In genomic region chr6:38642593-38642992, GRCm38 (mm10) we compare ENCODE assay signal across 19 mouse cellular contexts. TPM values are rescaled to one million over a fixed set of nuclear protein-coding genes. Genes with fewer than 3 reads are reported as not detected.
DNase-seq lines count a peak whose midpoint lies in the region; ATAC-seq and TF ChIP-seq lines count a peak whose summit lies in the region.
"Had no signal": no experiment of that assay in that cellular context is flagged by ENCODE, and none has a peak within 500 bp of the region (broad histone marks: within the 10 kb centered on the region; RNA-seq: fewer than 3 reads in every experiment).

No protein-coding gene starts in this region.

- H3K4me3 ChIP-seq in embryonic facial prominence, embryonic 12.5 days, result no peak overlapping the region
- no peak overlapping the region for H3K4me3 ChIP-seq in embryonic facial prominence, embryonic 10.5 days
- no peak overlapping the region for H3K4me3 ChIP-seq in kidney, postnatal 0 days (replicated peaks; ENCODE audit: low read depth, low read length)
- H3K4me3 ChIP-seq in stomach, embryonic 16.5 days (replicated peaks; ENCODE audit: low read length), result no peak overlapping the region
- H3K4me3 ChIP-seq in layer of hippocampus, adult 2 months, result no peak overlapping the region
- H3K4me3 ChIP-seq: forebrain, embryonic 13.5 days; liver, embryonic 15.5 days; neural tube, embryonic 12.5 days had no signal

- peaks cover 38% of the 10 kb centered on the region for H3K27me3 ChIP-seq in embryonic facial prominence, embryonic 12.5 days
- H3K27me3 ChIP-seq in embryonic facial prominence, embryonic 10.5 days (replicated peaks; ENCODE audit: low read depth, poor library complexity, severe bottlenecking), result peaks cover 52% of the 10 kb centered on the region
- peaks cover 20% of the 10 kb centered on the region for H3K27me3 ChIP-seq in kidney, postnatal 0 days (ENCODE audit: insufficient read depth, low read length)
- peaks cover 41% of the 10 kb centered on the region for H3K27me3 ChIP-seq in stomach, embryonic 16.5 days (ENCODE audit: control insufficient read depth, insufficient read depth, low read length)
- H3K27me3 ChIP-seq: CH12.LX had no signal

- H3K4me1 ChIP-seq in embryonic facial prominence, embryonic 12.5 days, result no peaks in the 10 kb centered on the region
- no peaks in the 10 kb centered on the region for H3K4me1 ChIP-seq in embryonic facial prominence, embryonic 10.5 days
- H3K4me1 ChIP-seq in kidney, postnatal 0 days (replicated peaks; ENCODE audit: insufficient read depth, low read length), result no peaks in the 10 kb centered on the region
- H3K4me1 ChIP-seq in stomach, embryonic 16.5 days (ENCODE audit: control insufficient read depth, insufficient read depth, low read length), result no peaks in the 10 kb centered on the region; the same call in 1 of the 2 replicates
- H3K4me1 ChIP-seq: liver, embryonic 15.5 days; neural tube, embryonic 12.5 days had no signal

- no peak overlapping the region for H3K27ac ChIP-seq in embryonic facial prominence, embryonic 12.5 days
- H3K27ac ChIP-seq in embryonic facial prominence, embryonic 10.5 days (replicated peaks), result no peak overlapping the region
- no peak overlapping the region for H3K27ac ChIP-seq in kidney, postnatal 0 days
- H3K27ac ChIP-seq in stomach, embryonic 16.5 days (ENCODE audit: low read length), result no peak overlapping the region
- H3K27ac ChIP-seq in layer of hippocampus, adult 2 months, result no peak overlapping the region
- H3K27ac ChIP-seq: forebrain, embryonic 13.5 days; liver, embryonic 15.5 days; neural tube, embryonic 12.5 days had no signal

- no peaks in the 10 kb centered on the region for H3K9me3 ChIP-seq in embryonic facial prominence, embryonic 12.5 days
- H3K9me3 ChIP-seq in embryonic facial prominence, embryonic 10.5 days, result no peaks in the 10 kb centered on the region
- no peaks in the 10 kb centered on the region for H3K9me3 ChIP-seq in kidney, postnatal 0 days (replicated peaks; ENCODE audit: low read length)
- H3K9me3 ChIP-seq in stomach, embryonic 16.5 days (replicated peaks; ENCODE audit: control insufficient read depth, low read length), result no peaks in the 10 kb centered on the region
- H3K9me3 ChIP-seq: forebrain, embryonic 13.5 days; liver, embryonic 15.5 days; neural tube, embryonic 12.5 days had no signal

- TF ChIP-seq CTCF in kidney, postnatal 0 days (IDR thresholded peaks at IDR 0.05; ENCODE audit: low read depth), result no peak
- TF ChIP-seq CTCF in layer of hippocampus, adult 2 months (conservative IDR thresholded peaks at IDR 0.05), result no peak

- 75% methylated on average over 5 of the region's 5 CpGs for WGBS in embryonic facial prominence, embryonic 12.5 days
- WGBS in embryonic facial prominence, embryonic 10.5 days, result 83% methylated on average over 5 of the region's 5 CpGs
- WGBS in kidney, postnatal 0 days, result 53% methylated on average over 5 of the region's 5 CpGs
- 57% methylated on average over 5 of the region's 5 CpGs for WGBS in stomach, embryonic 16.5 days

- H3K4me2 ChIP-seq in embryonic facial prominence, embryonic 12.5 days (replicated peaks), result no peak overlapping the region
- H3K4me2 ChIP-seq in kidney, postnatal 0 days (ENCODE audit: low read length), result no peak overlapping the region
- H3K4me2 ChIP-seq in stomach, embryonic 16.5 days (ENCODE audit: low read depth, low read length), result no peak overlapping the region
- H3K4me2 ChIP-seq: forebrain, embryonic 13.5 days; heart, embryonic 11.5 days; liver, embryonic 15.5 days; neural tube, embryonic 12.5 days had no signal

- no peak for DNase-seq in embryonic facial prominence, embryonic 10.5 days (ENCODE audit: low spot score)
- DNase-seq in kidney, postnatal 0 days (ENCODE audit: low spot score), result peak; percentile 19
- DNase-seq in kidney, postnatal 4 days, result no peak
- peak; percentile 28 for DNase-seq in adrenal gland, postnatal 10 days
- DNase-seq in cerebellum, adult 8-10 months, result no peak
- DNase-seq in layer of hippocampus, adult 2 months (ENCODE audit: low spot score in 2 of 2), result no peak
- DNase-seq: cerebellum, adult 11 months; cerebellum, postnatal 25 days; gastrocnemius, postnatal 36 days; kidney, adult 8-10 months; lung, postnatal 14 days had no signal

- no peaks in the 10 kb centered on the region for H3K36me3 ChIP-seq in embryonic facial prominence, embryonic 12.5 days
- no peaks in the 10 kb centered on the region for H3K36me3 ChIP-seq in embryonic facial prominence, embryonic 10.5 days (replicated peaks)
- H3K36me3 ChIP-seq in kidney, postnatal 0 days (ENCODE audit: insufficient read depth, low read length), result no peaks in the 10 kb centered on the region
- H3K36me3 ChIP-seq in stomach, embryonic 16.5 days (ENCODE audit: control insufficient read depth, insufficient read depth, low read length), result no peaks in the 10 kb centered on the region
- H3K36me3 ChIP-seq: liver, embryonic 15.5 days; neural tube, embryonic 12.5 days had no signal

- no peak overlapping the region for H3K9ac ChIP-seq in embryonic facial prominence, embryonic 12.5 days
- no peak overlapping the region for H3K9ac ChIP-seq in kidney, postnatal 0 days (ENCODE audit: low read depth, low read length)
- no peak overlapping the region for H3K9ac ChIP-seq in stomach, embryonic 16.5 days (ENCODE audit: low read length)
- H3K9ac ChIP-seq: forebrain, embryonic 13.5 days; liver, embryonic 15.5 days; neural tube, embryonic 12.5 days had no signal

- ATAC-seq in embryonic facial prominence, embryonic 12.5 days (ENCODE audit: insufficient number of reproducible peaks, insufficient read depth, low FRiP score, low TSS enrichment), result 0 out of 2 replicates have a peak, but pooled peaks have one; percentile 72
- ATAC-seq in kidney, postnatal 0 days (replicated peaks; ENCODE audit: low FRiP score, low read depth), result peak; percentile 88
- ATAC-seq in stomach, embryonic 16.5 days (ENCODE audit: insufficient read depth, low FRiP score), result peak; percentile 40; the same call in 1 of the 2 replicates
- ATAC-seq: forebrain, embryonic 13.5 days had no signal

RNA-seq across cellular contexts. Expression of gene Klrg2, which starts 5.6 kb away (rescaled TPM):
- 0.34 and 0.61 TPM in 2 replicates for polyA plus RNA-seq in embryonic facial prominence, embryonic 12.5 days (2016; fragmentation: Nextera tagmentation; extraction: Ambion mirVana)
- polyA plus RNA-seq in embryonic facial prominence, embryonic 10.5 days (2016; fragmentation: Nextera tagmentation; extraction: Ambion mirVana), result 0.06 TPM in 1 of 2 replicates, not detected in the other
- 0.82 and 1.4 TPM in 2 replicates for polyA plus RNA-seq in kidney, postnatal 0 days (2015; fragmentation: Nextera tagmentation; extraction: Ambion mirVana)
- under 1 TPM; 0.42 to 0.96 TPM for total RNA-seq in adrenal gland, postnatal 10 days (2021)
- 1.5 and 1.9 TPM in 2 replicates for polyA plus RNA-seq in stomach, embryonic 16.5 days (2015; fragmentation: Nextera tagmentation; extraction: Ambion mirVana)
- total RNA-seq in layer of hippocampus, adult 2 months (2021), result 1 to 10 TPM; 1.0 to 1.2 TPM
- total RNA-seq: megakaryocyte-erythroid progenitor cell, adult 5-6 weeks had no signal

RNA-seq across cellular contexts. Expression of gene Clec2l, which starts 20.3 kb away (rescaled TPM):
- 2.8 and 5.2 TPM in 2 replicates for polyA plus RNA-seq in embryonic facial prominence, embryonic 12.5 days (2016; fragmentation: Nextera tagmentation; extraction: Ambion mirVana)
- 0.82 and 0.97 TPM in 2 replicates for polyA plus RNA-seq in embryonic facial prominence, embryonic 10.5 days (2016; fragmentation: Nextera tagmentation; extraction: Ambion mirVana)
- 0.68 and 1.6 TPM in 2 replicates for polyA plus RNA-seq in kidney, postnatal 0 days (2015; fragmentation: Nextera tagmentation; extraction: Ambion mirVana)
- total RNA-seq in adrenal gland, postnatal 10 days (2021), result 1 to 10 TPM; 3.2 to 4.2 TPM
- 0.52 and 0.70 TPM in 2 replicates for polyA plus RNA-seq in stomach, embryonic 16.5 days (2015; fragmentation: Nextera tagmentation; extraction: Ambion mirVana)
- 10 to 100 TPM; 52.1 to 59.8 TPM for total RNA-seq in layer of hippocampus, adult 2 months (2021)
- total RNA-seq: megakaryocyte-erythroid progenitor cell, adult 5-6 weeks had no signal

Comparison
In these comparisons a context has a peak if more than half of its experiments do, and no peak if none do; other contexts are left out.
1. DNase-seq: peak in kidney, postnatal 0 days (single experiment) and adrenal gland, postnatal 10 days (single experiment); none in embryonic facial prominence, embryonic 10.5 days (single experiment), kidney, postnatal 4 days (0 of 2), cerebellum, adult 8-10 months (single experiment) and layer of hippocampus, adult 2 months (0 of 2).
2. Peak in every context shown above with its lines, with median percentiles within 50 percentile points of each other: ATAC-seq.